Mouse (Mus musculus) liver, embryonic 12.5 days (tissue): ENCODE results near the gene Gm12248. TPM values are rescaled to one million over a fixed set of nuclear protein-coding genes. Genes with fewer than 3 reads are reported as not detected.
A peak's percentile ranks its signal among the peaks of the same experiment; 100 is the strongest.

Experiments used
- ATAC-seq: fragments of 200-750 bp; cut with Nextera tagmentation; 2 replicates; pipeline ENCODE4 v1.8.0; 2017; ENCODE audit warnings: moderate number of reproducible peaks, mild to moderate bottlenecking, moderate library complexity
- H3K27ac ChIP-seq: fragments of 300-500 bp; sonication (generic); 2 replicates; pipeline ENCODE4 v1.5.1; 2016; ENCODE audit warnings: mild to moderate bottlenecking
- H3K27me3 ChIP-seq: fragments of 300-500 bp; sonication (generic); replicated peaks from 2 replicates; pipeline ENCODE4 v1.6.1; 2016; ENCODE audit warnings: mild to moderate bottlenecking, moderate library complexity
- H3K36me3 ChIP-seq: fragments of 300-500 bp; sonication (generic); 2 replicates; pipeline ENCODE4 v1.6.1; 2016; ENCODE audit warnings: mild to moderate bottlenecking, moderate library complexity
- H3K4me1 ChIP-seq: fragments of 300-500 bp; sonication (generic); 2 replicates; pipeline ENCODE4 v1.6.1; 2016
- H3K4me2 ChIP-seq: fragments of 300-500 bp; sonication (generic); 2 replicates; pipeline ENCODE4 v1.6.1; 2016; ENCODE audit warnings: mild to moderate bottlenecking, moderate library complexity
- H3K4me3 ChIP-seq: fragments of 300-500 bp; sonication (generic); 2 replicates; pipeline ENCODE4 v1.5.1; 2016; ENCODE audit warnings: mild to moderate bottlenecking, moderate library complexity
- H3K9ac ChIP-seq: fragments of 300-500 bp; sonication (generic); 2 replicates; pipeline ENCODE4 v1.6.1; 2016; ENCODE audit warnings: mild to moderate bottlenecking, moderate library complexity
- H3K9me3 ChIP-seq: fragments of 300-500 bp; sonication (generic); replicated peaks from 2 replicates; pipeline ENCODE4 v1.6.1; 2016; ENCODE audit warnings: mild to moderate bottlenecking, moderate library complexity
- WGBS: fragments of 180-500 bp; shearing (Covaris S2); methylation state at CpG from one replicate; pipeline ENCODE4 v1.1.7; 2016; ENCODE audit not compliant: insufficient replicate concordance; 5-methylcytosine and 5-hydroxymethylcytosine counted together
- polyA plus RNA-seq: library from polyadenylated mRNA; unstranded; fragments of >200 nt; fragmentation: Nextera tagmentation; extraction: Ambion mirVana; gene quantifications from 2 replicates; pipeline ENCODE4 v1.2.1, GENCODE M21; 2016

Gene Gm12248
- polyA plus RNA-seq, 1 experiment from 2014 or later, result not detected

GRCm38 (mm10) chr11:58121351-58121750 lies 28.4 kb upstream of the Gm12248 start:
- H3K9ac ChIP-seq, result no peak overlapping the region
- no peaks in the 10 kb centered on the region for H3K9me3 ChIP-seq
- no peaks in the 10 kb centered on the region for H3K27me3 ChIP-seq
- WGBS, result 83% methylated on average over 9 of the region's 9 CpGs
- H3K27ac ChIP-seq, result no peak overlapping the region
- no peak overlapping the region for H3K4me3 ChIP-seq
- no peaks in the 10 kb centered on the region for H3K4me1 ChIP-seq
- H3K4me2 ChIP-seq, result no peak overlapping the region
- peaks cover 98% of the 10 kb centered on the region for H3K36me3 ChIP-seq
- no peak for ATAC-seq

GRCm38 (mm10) chr11:58120655-58121054 lies 27.7 kb upstream of the Gm12248 start:
- H3K4me1 ChIP-seq, result no peaks in the 10 kb centered on the region
- peaks cover 98% of the 10 kb centered on the region for H3K36me3 ChIP-seq
- ATAC-seq, result no peak
- whole genome bisulfite sequencing, result 82% methylated on average over 3 of the region's 3 CpGs
- no peaks in the 10 kb centered on the region for H3K27me3 ChIP-seq
- no peak overlapping the region for H3K9ac ChIP-seq
- no peaks in the 10 kb centered on the region for H3K9me3 ChIP-seq
- no peak overlapping the region for H3K27ac ChIP-seq
- no peak overlapping the region for H3K4me2 ChIP-seq
- no peak overlapping the region for H3K4me3 ChIP-seq

- Histone ChIP-seq H3K27me3 (no peaks in the 10 kb centered on the region), H3K4me1 (no peaks in the 10 kb centered on the region), H3K4me3 (no peak overlapping the region), H3K4me2 (no peak overlapping the region), H3K9ac (no peak overlapping the region), H3K36me3 (peaks cover 100% of the 10 kb centered on the region), H3K9me3 (no peaks in the 10 kb centered on the region), H3K27ac (0 out of 2 replicates have a peak overlapping the region, but pooled peaks have one; percentile 16)
- 85% methylated on average over 10 of the region's 10 CpGs for WGBS
- ATAC-seq, result no peak
Observed at GRCm38 (mm10) chr11:58117044-58117652, 24.2 kb upstream of the Gm12248 start.

GRCm38 (mm10) chr11:58116560-58116959 lies 23.6 kb upstream of the Gm12248 start:
- no peak overlapping the region for H3K4me3 ChIP-seq
- 0 out of 2 replicates have a peak overlapping the region, but pooled peaks have one; percentile 16 for H3K27ac ChIP-seq
- H3K4me1 ChIP-seq, result no peaks in the 10 kb centered on the region
- H3K9ac ChIP-seq, result no peak overlapping the region
- 29% methylated on average over 1 of the region's 1 CpGs for WGBS
- ATAC-seq, result no peak
- H3K27me3 ChIP-seq, result no peaks in the 10 kb centered on the region
- peaks cover 100% of the 10 kb centered on the region for H3K36me3 ChIP-seq
- H3K4me2 ChIP-seq, result no peak overlapping the region
- H3K9me3 ChIP-seq, result no peaks in the 10 kb centered on the region

GRCm38 (mm10) chr11:58107664-58108337 lies 14.9 kb upstream of the Gm12248 start:
- H3K4me2 ChIP-seq, result no peak overlapping the region
- H3K9ac ChIP-seq, result no peak overlapping the region
- WGBS, result 77% methylated on average over 4 of the region's 4 CpGs
- peaks cover 51% of the 10 kb centered on the region for H3K36me3 ChIP-seq
- H3K9me3 ChIP-seq, result no peaks in the 10 kb centered on the region
- H3K4me3 ChIP-seq, result no peak overlapping the region
- no peaks in the 10 kb centered on the region for H3K27me3 ChIP-seq
- no peak overlapping the region for H3K27ac ChIP-seq
- no peak for ATAC-seq
- peaks cover 40% of the 10 kb centered on the region for H3K4me1 ChIP-seq

GRCm38 (mm10) chr11:58107009-58107408 lies 14.1 kb upstream of the Gm12248 start:
- Histone ChIP-seq H3K4me1 (peaks cover 44% of the 10 kb centered on the region), H3K27ac (no peak overlapping the region), H3K9ac (no peak overlapping the region), H3K27me3 (no peaks in the 10 kb centered on the region), H3K9me3 (no peaks in the 10 kb centered on the region), H3K4me3 (no peak overlapping the region), H3K4me2 (no peak overlapping the region), H3K36me3 (peaks cover 43% of the 10 kb centered on the region)
- WGBS, result 67% methylated on average over 3 of the region's 3 CpGs
- ATAC-seq, result no peak

GRCm38 (mm10) chr11:58104351-58104791 lies 11.4 kb upstream of the Gm12248 start:
- peak; percentile 11; the same call in 1 of the 2 replicates for ATAC-seq
- peak overlapping the region; percentile 87 for H3K4me2 ChIP-seq
- H3K27ac ChIP-seq, result peak overlapping the region; percentile 90
- peak overlapping the region; percentile 92 for H3K9ac ChIP-seq
- peaks cover 17% of the 10 kb centered on the region for H3K36me3 ChIP-seq
- peaks cover 44% of the 10 kb centered on the region for H3K4me1 ChIP-seq
- peaks cover 4% of the 10 kb centered on the region; the same call in 1 of the 2 replicates for H3K27me3 ChIP-seq
- no peaks in the 10 kb centered on the region for H3K9me3 ChIP-seq
- WGBS, result under 1% methylated on average over 24 of the region's 24 CpGs
- H3K4me3 ChIP-seq, result peak overlapping the region; percentile 87

GRCm38 (mm10) chr11:58103697-58104306 lies 10.9 kb upstream of the Gm12248 start, which contains the start of gene Cnot8:
TSS of gene Cnot8 (plus strand) at chr11:58104153.
- Histone ChIP-seq H3K36me3 (peaks cover 12% of the 10 kb centered on the region; the same call in 1 of the 2 replicates), H3K27ac (peak within 1 kb of the TSS; percentile 90), H3K27me3 (peaks cover 7% of the 10 kb centered on the region), H3K4me2 (peak within 1 kb of the TSS; percentile 87), H3K9ac (peak within 1 kb of the TSS; percentile 92), H3K4me1 (peaks cover 44% of the 10 kb centered on the region), H3K9me3 (no peaks in the 10 kb centered on the region), H3K4me3 (peak within 1 kb of the TSS; percentile 87)
- WGBS, result under 1% methylated on average over 55 of the region's 55 CpGs
- peak; percentile 96 for ATAC-seq

GRCm38 (mm10) chr11:58103344-58103653 lies 10.4 kb upstream of the Gm12248 start:
- Histone ChIP-seq H3K27me3 (peaks cover 12% of the 10 kb centered on the region), H3K36me3 (0 out of 2 replicates have a peak, but pooled peaks cover 8% of the 10 kb centered on the region), H3K9ac (peak overlapping the region; percentile 67), H3K4me2 (peak overlapping the region; percentile 87), H3K4me1 (peaks cover 44% of the 10 kb centered on the region), H3K27ac (peak overlapping the region; percentile 90), H3K9me3 (no peaks in the 10 kb centered on the region), H3K4me3 (peak overlapping the region; percentile 87)
- ATAC-seq, result peak; percentile 4
- 53% methylated on average over 13 of the region's 13 CpGs for WGBS

GRCm38 (mm10) chr11:58102581-58103343 lies 9.8 kb upstream of the Gm12248 start:
- H3K27ac ChIP-seq, result peak overlapping the region; percentile 90; the same call in 1 of the 2 replicates

GRCm38 (mm10) chr11:58102146-58102545 lies 9.2 kb upstream of the Gm12248 start:
- H3K9ac ChIP-seq, result no peak overlapping the region
- ATAC-seq, result no peak
- H3K9me3 ChIP-seq, result no peaks in the 10 kb centered on the region
- 81% methylated on average over 3 of the region's 3 CpGs for WGBS
- peaks cover 43% of the 10 kb centered on the region for H3K4me1 ChIP-seq
- no peak overlapping the region for H3K27ac ChIP-seq
- no peak overlapping the region for H3K4me2 ChIP-seq
- H3K36me3 ChIP-seq, result 0 out of 2 replicates have a peak, but pooled peaks cover 3% of the 10 kb centered on the region
- peaks cover 24% of the 10 kb centered on the region for H3K27me3 ChIP-seq
- H3K4me3 ChIP-seq, result no peak overlapping the region

More at GRCm38 (mm10) chr11:58102581-58103343, 9.8 kb upstream of the Gm12248 start:
- Histone ChIP-seq H3K4me2 (peak overlapping the region; percentile 87), H3K27me3 (peaks cover 17% of the 10 kb centered on the region), H3K4me1 (peaks cover 43% of the 10 kb centered on the region), H3K36me3 (0 out of 2 replicates have a peak, but pooled peaks cover 5% of the 10 kb centered on the region), H3K9me3 (no peaks in the 10 kb centered on the region), H3K4me3 (0 out of 2 replicates have a peak overlapping the region, but pooled peaks have one; percentile 87), H3K9ac (peak overlapping the region; percentile 67; the same call in 1 of the 2 replicates)
- 85% methylated on average over 9 of the region's 9 CpGs for WGBS
- no peak for ATAC-seq
